Mouse (Mus musculus) retina, embryonic 14.5 days (tissue): ENCODE data around the gene Mgat4d.
"Not testable (repeated sequence)": the region's sequence is repeated elsewhere in the genome, so short reads cannot be mapped to it uniquely, and the experiment has no call there.

Experiments
- DNase-seq: peaks from one replicate; pipeline ENCODE4 v3.0.0-alpha.2; 2015; ENCODE audit warnings: low spot score

Gene Mgat4d

GRCm38 (mm10) chr8:83390006-83390701 lies 41.9 kb downstream of the Mgat4d start:
- DNase-seq: no peak

- no peak for DNase-seq
Observed at GRCm38 (mm10) chr8:83392521-83392920, 44.2 kb downstream of the Mgat4d start.

- DNase-seq: no peak
Observed at GRCm38 (mm10) chr8:83394325-83394724, 46.1 kb downstream of the Mgat4d start.

DNA sequence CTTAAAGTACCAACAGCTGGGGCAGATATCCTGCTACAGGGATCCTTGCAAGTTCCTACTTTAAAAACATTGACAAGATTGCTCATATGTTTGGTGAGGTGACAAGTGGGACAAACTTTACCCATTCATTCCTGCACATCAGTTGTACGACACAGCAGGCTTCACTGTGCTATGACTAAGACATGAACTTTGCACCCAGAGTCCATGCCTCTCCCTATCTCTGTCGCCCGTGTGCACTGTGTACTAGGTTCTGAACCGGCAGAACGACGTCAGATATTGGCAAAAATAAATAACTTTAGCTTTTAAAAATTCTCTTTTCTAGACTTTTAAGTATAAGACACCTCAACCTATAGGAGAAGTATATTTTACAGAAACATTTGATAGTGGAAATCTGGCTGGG lies 48.4 kb downstream of the Mgat4d start:
- DNase-seq: no peak

DNA sequence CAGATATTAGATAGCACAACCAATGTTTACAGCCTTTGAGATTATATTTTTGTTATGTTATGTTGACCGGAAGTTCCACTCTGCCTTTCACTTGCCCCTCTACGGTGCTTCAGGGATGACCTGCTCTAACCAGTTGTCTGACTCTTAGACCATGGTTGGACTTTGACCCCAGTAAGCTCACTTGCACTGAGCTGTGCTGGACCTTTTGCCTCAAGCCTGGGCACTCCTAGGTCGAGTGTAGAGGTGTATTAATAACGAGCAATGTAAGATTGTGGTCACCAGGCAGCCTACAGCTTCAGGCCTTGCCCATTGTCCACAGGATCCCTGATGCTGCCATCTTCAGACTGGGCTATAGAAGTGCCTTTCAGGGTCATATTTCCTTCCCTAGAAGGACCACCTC lies 49.5 kb downstream of the Mgat4d start:
- DNase-seq: no peak

DNA sequence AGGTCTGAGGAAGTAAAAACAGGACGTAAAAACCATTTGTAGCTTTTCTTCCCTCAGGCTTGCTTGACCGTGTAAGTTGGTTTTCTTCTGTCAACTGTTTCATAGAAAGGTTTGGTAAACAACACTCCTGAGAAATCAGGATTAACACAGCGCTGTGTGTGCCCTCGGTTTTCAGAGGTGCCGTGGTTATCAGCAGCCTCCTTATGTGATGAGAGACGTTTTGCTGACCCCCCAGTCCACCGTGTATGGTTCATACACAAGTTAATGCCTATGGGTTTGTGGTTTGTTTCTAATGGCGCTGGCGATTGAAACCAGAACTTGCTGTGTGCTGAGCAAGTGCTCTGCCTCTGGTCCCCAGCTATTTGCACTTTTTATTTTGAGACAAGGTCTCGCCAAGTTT lies 57.3 kb downstream of the Mgat4d start:
- no peak for DNase-seq

- DNase-seq: peak; percentile 85
Observed at GRCm38 (mm10) chr8:83406836-83407235, 58.6 kb downstream of the Mgat4d start.

GRCm38 (mm10) chr8:83408496-83408895 lies 60.2 kb downstream of the Mgat4d start:
- no peak for DNase-seq

DNA sequence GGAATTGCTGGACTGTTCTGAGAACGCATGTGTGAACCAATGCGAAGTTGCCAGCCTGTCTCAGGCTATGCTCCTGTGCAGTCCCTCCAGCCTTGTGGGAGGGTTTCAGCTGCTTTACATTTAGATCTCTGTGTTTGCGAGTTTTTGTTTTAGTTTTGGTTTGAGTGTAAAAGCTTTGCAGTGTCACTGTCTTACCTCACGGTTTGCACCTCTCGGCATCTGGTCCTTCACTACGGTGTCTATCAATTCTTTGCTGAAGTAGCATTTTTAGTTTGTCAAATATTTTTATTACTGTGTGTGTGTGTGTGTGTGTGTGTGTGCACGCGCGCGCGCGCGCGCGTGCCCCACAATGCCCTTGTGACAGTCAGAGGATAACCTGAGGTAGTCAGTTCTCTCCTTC lies 68.6 kb downstream of the Mgat4d start:
- no peak for DNase-seq

DNA sequence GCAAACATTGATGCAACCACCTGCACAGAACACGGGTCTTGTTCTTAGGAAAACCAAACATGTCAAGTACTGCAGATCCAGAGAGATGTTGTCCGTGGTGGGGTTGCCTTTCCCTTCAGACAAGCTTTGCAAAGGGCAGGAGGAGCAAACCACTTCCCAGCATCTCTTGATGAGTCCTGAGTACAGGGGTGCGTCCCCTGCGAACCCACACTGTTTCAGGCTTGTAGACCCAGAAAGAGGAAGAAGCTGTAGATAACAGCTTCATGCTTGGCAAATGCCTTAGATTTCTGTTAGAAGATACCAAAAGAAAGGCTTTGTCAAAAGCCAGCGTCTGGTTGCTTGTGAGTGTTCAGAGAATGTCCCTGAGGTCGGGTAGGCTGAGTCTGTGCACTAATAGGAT lies 69.7 kb downstream of the Mgat4d start:
- no peak for DNase-seq

GRCm38 (mm10) chr8:83418805-83419516 lies 70.7 kb downstream of the Mgat4d start:
- DNase-seq: no peak

- no peak for DNase-seq
Observed at GRCm38 (mm10) chr8:83421354-83421753, 73.1 kb downstream of the Mgat4d start.

GRCm38 (mm10) chr8:83423032-83423825 lies 75.0 kb downstream of the Mgat4d start:
- DNase-seq: no peak

DNA sequence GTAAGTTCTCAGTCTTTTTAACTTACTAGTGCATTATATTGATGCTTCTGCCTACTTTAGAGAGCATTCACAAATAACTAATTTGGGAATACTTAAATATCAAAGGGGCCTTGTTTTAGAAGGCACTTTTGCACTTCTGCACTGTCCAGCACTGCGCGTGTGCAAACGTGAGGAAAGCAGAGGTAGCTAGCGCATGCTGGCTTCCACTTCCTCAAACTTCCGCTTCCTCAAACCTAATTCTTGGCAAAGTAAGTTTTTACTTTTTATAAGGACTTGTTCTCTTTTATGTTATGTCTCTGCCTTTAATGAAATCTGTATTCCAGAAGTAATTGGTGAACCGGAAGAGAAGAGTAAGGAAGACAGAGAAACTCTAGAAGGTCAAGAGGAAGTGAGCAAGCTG lies 76.9 kb downstream of the Mgat4d start:
- DNase-seq: no peak

GRCm38 (mm10) chr8:83426104-83426759 lies 78.0 kb downstream of the Mgat4d start:
- no peak for DNase-seq

GRCm38 (mm10) chr8:83426949-83427348 lies 78.7 kb downstream of the Mgat4d start:
- DNase-seq: no peak

GRCm38 (mm10) chr8:83428621-83429020 lies 80.3 kb downstream of the Mgat4d start:
- DNase-seq: not testable (repeated sequence)

DNA sequence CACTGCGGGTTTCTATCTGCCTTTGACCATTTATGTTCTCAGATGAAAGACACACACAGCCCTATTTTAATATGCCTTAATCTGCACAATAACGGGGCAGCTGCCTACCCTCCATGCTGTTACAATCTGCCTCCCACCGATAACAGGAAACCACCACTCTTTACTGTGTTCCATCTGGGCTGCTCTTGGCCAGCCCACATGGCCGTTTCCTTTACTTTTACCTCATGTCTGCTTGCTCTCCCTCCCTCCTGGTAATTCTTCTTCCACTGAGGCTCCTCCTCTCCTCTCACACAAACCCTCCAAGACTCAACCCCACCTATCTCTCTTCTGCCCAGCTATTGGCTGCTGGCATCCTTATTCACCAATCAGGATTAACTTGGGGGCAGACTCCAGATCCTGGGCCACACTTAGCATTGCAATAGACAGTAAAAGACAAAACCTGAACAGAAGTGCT lies 80.8 kb downstream of the Mgat4d start:
- no peak for DNase-seq
